In the genomic region with DNA sequence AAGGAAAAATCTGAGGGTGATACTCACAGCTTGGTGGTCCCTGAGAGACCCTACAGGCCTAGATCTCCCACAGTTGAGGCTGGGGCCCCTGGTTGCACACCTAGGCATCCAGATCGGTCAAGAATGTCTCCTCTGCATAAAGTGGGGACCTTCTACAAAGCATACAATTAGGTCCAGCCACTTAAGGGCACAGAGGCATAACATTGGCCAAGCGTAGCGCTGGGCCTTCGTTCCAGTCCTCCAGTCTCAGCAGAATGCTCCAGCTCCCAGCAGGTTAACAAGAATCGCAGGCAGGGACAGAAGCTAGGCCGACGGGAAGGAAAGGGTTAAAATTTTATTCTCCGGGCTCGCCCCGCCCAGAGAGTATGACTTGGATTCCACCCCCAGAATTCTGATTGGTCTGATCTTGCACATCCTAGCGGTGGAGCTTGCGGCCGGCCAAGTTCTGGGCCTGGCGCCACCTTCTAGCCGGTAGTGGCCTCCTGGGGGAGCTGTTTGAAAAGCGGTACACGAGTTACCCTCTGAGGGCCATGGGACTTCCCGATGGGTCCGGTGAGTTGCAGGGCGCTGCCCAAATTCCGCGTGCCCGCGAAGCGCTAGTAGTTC, we compare ENCODE assay signal across 8 mouse cellular contexts. TPM values are rescaled to one million over a fixed set of nuclear protein-coding genes. Genes with fewer than 3 reads are reported as not detected.
A peak's percentile ranks its signal among the peaks of the same experiment; 100 is the strongest.
DNase-seq lines count a peak whose midpoint lies in the region; ATAC-seq and TF ChIP-seq lines count a peak whose summit lies in the region.

No protein-coding gene starts in this region.

- peak overlapping the region; percentile 64 for H3K27ac ChIP-seq in bone marrow, adult 2 months (ENCODE audit: control insufficient read depth, insufficient read depth, low read depth, low read length, poor library complexity)
- H3K27ac ChIP-seq in embryonic facial prominence, embryonic 14.5 days (replicated peaks; ENCODE audit: low read depth, low read length) = peak overlapping the region; percentile 76
- peak overlapping the region; percentile 88 for H3K27ac ChIP-seq in limb, embryonic 13.5 days
- H3K27ac ChIP-seq in midbrain, embryonic 15.5 days = peak overlapping the region; percentile 81

- H3K4me1 ChIP-seq in bone marrow, adult 2 months (ENCODE audit: control insufficient read depth, insufficient read depth, low read length) = peaks cover 3% of the 10 kb centered on the region
- peaks cover 16% of the 10 kb centered on the region for H3K4me1 ChIP-seq in embryonic facial prominence, embryonic 14.5 days (ENCODE audit: control insufficient read depth, insufficient read depth, low read length)
- peaks cover 18% of the 10 kb centered on the region for H3K4me1 ChIP-seq in limb, embryonic 13.5 days
- H3K4me1 ChIP-seq in midbrain, embryonic 15.5 days = peaks cover 19% of the 10 kb centered on the region

- peak overlapping the region; percentile 55 for H3K4me2 ChIP-seq in embryonic facial prominence, embryonic 14.5 days (ENCODE audit: low read depth, low read length)
- H3K4me2 ChIP-seq in limb, embryonic 13.5 days (replicated peaks) = peak overlapping the region; percentile 81
- H3K4me2 ChIP-seq in midbrain, embryonic 15.5 days = peak overlapping the region; percentile 94

- TF ChIP-seq CTCF in C2C12 (IDR thresholded peaks at IDR 0.05; ENCODE audit: control insufficient read depth, insufficient read depth, insufficient read length) = peak; percentile 82
- peak; percentile 70 for TF ChIP-seq CTCF in bone marrow, adult 2 months (IDR thresholded peaks at IDR 0.05; ENCODE audit: control insufficient read depth, insufficient read depth, low read length)

- H3K27me3 ChIP-seq in C2C12 (ENCODE audit: control insufficient read depth, insufficient read depth, insufficient read length) = peaks cover 7% of the 10 kb centered on the region
- H3K27me3 ChIP-seq in embryonic facial prominence, embryonic 14.5 days (replicated peaks; ENCODE audit: control insufficient read depth, insufficient read depth, low read length) = no peaks in the 10 kb centered on the region
- no peaks in the 10 kb centered on the region for H3K27me3 ChIP-seq in limb, embryonic 13.5 days
- H3K27me3 ChIP-seq in midbrain, embryonic 15.5 days (replicated peaks) = 0 out of 2 replicates have a peak, but pooled peaks cover 4% of the 10 kb centered on the region

- 2% methylated on average over 25 of the region's 25 CpGs for WGBS in bone marrow, adult 2 months
- WGBS in embryonic facial prominence, embryonic 14.5 days = 4% methylated on average over 25 of the region's 25 CpGs
- 2% methylated on average over 25 of the region's 25 CpGs for WGBS in limb, embryonic 13.5 days
- 2% methylated on average over 25 of the region's 25 CpGs for WGBS in midbrain, embryonic 15.5 days

- no peaks in the 10 kb centered on the region for H3K79me2 ChIP-seq in C2C12 (ENCODE audit: control insufficient read depth, insufficient read depth)

- DNase-seq in embryonic facial prominence, embryonic 14.5 days (ENCODE audit: low spot score) = peak; percentile 97
- DNase-seq in heart, adult 18-20 months = peak; percentile 94 to 97
- peak; percentile 92 for DNase-seq in kidney, adult 18-20 months
- DNase-seq in spleen, postnatal 4 days (ENCODE audit: low spot score in 2 of 2) = peak; percentile 86 to 91

- H3K79me3 ChIP-seq in C2C12 (ENCODE audit: low read depth) = no peaks in the 10 kb centered on the region

- H3K4me3 ChIP-seq in C2C12 (ENCODE audit: insufficient read depth, poor library complexity, severe bottlenecking) = peak overlapping the region; percentile 56
- peak overlapping the region; percentile 68 for H3K4me3 ChIP-seq in bone marrow, adult 2 months (replicated peaks; ENCODE audit: control insufficient read depth, low read depth, low read length)
- peak overlapping the region; percentile 51 for H3K4me3 ChIP-seq in embryonic facial prominence, embryonic 14.5 days (ENCODE audit: low read depth, low read length)
- H3K4me3 ChIP-seq in limb, embryonic 13.5 days = peak overlapping the region; percentile 83
- peak overlapping the region; percentile 83 for H3K4me3 ChIP-seq in midbrain, embryonic 15.5 days

- no peaks in the 10 kb centered on the region for H3K36me3 ChIP-seq in C2C12 (ENCODE audit: control insufficient read depth, insufficient read depth)
- peaks cover 21% of the 10 kb centered on the region for H3K36me3 ChIP-seq in embryonic facial prominence, embryonic 14.5 days (ENCODE audit: control insufficient read depth, insufficient read depth, low read length)
- peaks cover 25% of the 10 kb centered on the region for H3K36me3 ChIP-seq in limb, embryonic 13.5 days
- peaks cover 19% of the 10 kb centered on the region for H3K36me3 ChIP-seq in midbrain, embryonic 15.5 days (replicated peaks)

- H3K9ac ChIP-seq in embryonic facial prominence, embryonic 14.5 days (ENCODE audit: low read depth, low read length) = peak overlapping the region; percentile 62
- H3K9ac ChIP-seq in limb, embryonic 13.5 days = peak overlapping the region; percentile 86
- peak overlapping the region; percentile 71 for H3K9ac ChIP-seq in midbrain, embryonic 15.5 days

- H3ac ChIP-seq in C2C12 (ENCODE audit: control insufficient read depth, insufficient read length, low read depth) = peak overlapping the region; percentile 66

- peak; percentile 93 for ATAC-seq in embryonic facial prominence, embryonic 14.5 days (ENCODE audit: low read depth)
- peak; percentile 92 for ATAC-seq in limb, embryonic 13.5 days (ENCODE audit: low FRiP score, low read depth)
- ATAC-seq in midbrain, embryonic 15.5 days (replicated peaks) = peak; percentile 93

- no peaks in the 10 kb centered on the region for H3K9me3 ChIP-seq in embryonic facial prominence, embryonic 14.5 days (ENCODE audit: control insufficient read depth, low read length)
- no peaks in the 10 kb centered on the region for H3K9me3 ChIP-seq in limb, embryonic 13.5 days
- H3K9me3 ChIP-seq in midbrain, embryonic 15.5 days = no peaks in the 10 kb centered on the region

- peak; percentile 5; the same call in 1 of the 2 replicates for TF ChIP-seq POLR2A in bone marrow, adult 2 months (IDR thresholded peaks at IDR 0.05; ENCODE audit: borderline replicate concordance, control insufficient read depth, low read depth, low read length)

TF ChIP-seq in C2C12, 6 proteins besides CTCF, POLR2A, EP300 and RAD21:
- TF ChIP-seq USF1 (IDR thresholded peaks at IDR 0.05; ENCODE audit: low read depth) = no peak
- TF ChIP-seq MAX (IDR thresholded peaks at IDR 0.05) = peak; percentile 80
- no peak for TF ChIP-seq MYOD1 (IDR thresholded peaks at IDR 0.05; ENCODE audit: control insufficient read depth, insufficient read length, low read depth)
- no peak for TF ChIP-seq MYOG (IDR thresholded peaks at IDR 0.05; ENCODE audit: control insufficient read depth, extremely low read depth, insufficient read length)

RNA-seq across cellular contexts. Expression of a gene that starts 0.7 kb away (rescaled TPM):
- polyA plus RNA-seq in C2C12 (2012; fragmentation: generic; extraction: Trizol) = 4.3 TPM
- polyA plus RNA-seq in bone marrow, adult 2 months (2011; ENCODE audit: insufficient read depth, insufficient read length, low replicate concordance, missing spikeins) = 11.0 and 13.3 TPM in 2 replicates
- 14.3 and 15.4 TPM in 2 replicates for polyA plus RNA-seq in embryonic facial prominence, embryonic 14.5 days (2014; fragmentation: Nextera tagmentation; extraction: Ambion mirVana)
- 10 to 100 TPM; 19.6 to 19.8 TPM for total RNA-seq in heart, adult 18-20 months (2021)
- 19.0 and 19.6 TPM in 2 replicates for polyA plus RNA-seq in limb, embryonic 13.5 days (2015; fragmentation: Nextera tagmentation; extraction: Ambion mirVana)
- 16.7 and 17.8 TPM in 2 replicates for polyA plus RNA-seq in midbrain, embryonic 15.5 days (2015; fragmentation: Nextera tagmentation; extraction: Ambion mirVana)

RNA-seq across cellular contexts. Expression of a gene that starts 27.6 kb away (rescaled TPM):
- polyA plus RNA-seq in C2C12 (2012; fragmentation: generic; extraction: Trizol) = 0.05 TPM
- 5.3 and 14.9 TPM in 2 replicates for polyA plus RNA-seq in bone marrow, adult 2 months (2011; ENCODE audit: insufficient read depth, insufficient read length, low replicate concordance, missing spikeins)
- polyA plus RNA-seq in embryonic facial prominence, embryonic 14.5 days (2014; fragmentation: Nextera tagmentation; extraction: Ambion mirVana) = 0.66 and 0.70 TPM in 2 replicates
- under 1 TPM in 1 of 2 experiments, not detected in 1; 0.03 TPM for total RNA-seq in heart, adult 18-20 months (2021)
- 0.09 and 0.13 TPM in 2 replicates for polyA plus RNA-seq in limb, embryonic 13.5 days (2015; fragmentation: Nextera tagmentation; extraction: Ambion mirVana)
- 19.6 and 21.3 TPM in 2 replicates for polyA plus RNA-seq in midbrain, embryonic 15.5 days (2015; fragmentation: Nextera tagmentation; extraction: Ambion mirVana)

RNA-seq across cellular contexts. Expression of a gene that starts 45.6 kb away (rescaled TPM):
- 7.5 TPM for polyA plus RNA-seq in C2C12 (2012; fragmentation: generic; extraction: Trizol)
- 10.0 and 13.4 TPM in 2 replicates for polyA plus RNA-seq in bone marrow, adult 2 months (2011; ENCODE audit: insufficient read depth, insufficient read length, low replicate concordance, missing spikeins)
- 12.2 and 16.8 TPM in 2 replicates for polyA plus RNA-seq in embryonic facial prominence, embryonic 14.5 days (2014; fragmentation: Nextera tagmentation; extraction: Ambion mirVana)
- total RNA-seq in heart, adult 18-20 months (2021) = 1 to 10 TPM; 8.6 to 9.6 TPM
- 17.2 and 22.5 TPM in 2 replicates for polyA plus RNA-seq in limb, embryonic 13.5 days (2015; fragmentation: Nextera tagmentation; extraction: Ambion mirVana)
- 34.9 and 38.1 TPM in 2 replicates for polyA plus RNA-seq in midbrain, embryonic 15.5 days (2015; fragmentation: Nextera tagmentation; extraction: Ambion mirVana)

Comparison
In these comparisons a context has a peak if more than half of its experiments do, and no peak if none do; other contexts are left out.
1. Peak in every context shown above with its lines: DNase-seq, ATAC-seq, H3K4me3 ChIP-seq and H3K27ac ChIP-seq.